Comparison of ENCODE assay signal across 12 mouse cellular contexts in the genomic region with DNA sequence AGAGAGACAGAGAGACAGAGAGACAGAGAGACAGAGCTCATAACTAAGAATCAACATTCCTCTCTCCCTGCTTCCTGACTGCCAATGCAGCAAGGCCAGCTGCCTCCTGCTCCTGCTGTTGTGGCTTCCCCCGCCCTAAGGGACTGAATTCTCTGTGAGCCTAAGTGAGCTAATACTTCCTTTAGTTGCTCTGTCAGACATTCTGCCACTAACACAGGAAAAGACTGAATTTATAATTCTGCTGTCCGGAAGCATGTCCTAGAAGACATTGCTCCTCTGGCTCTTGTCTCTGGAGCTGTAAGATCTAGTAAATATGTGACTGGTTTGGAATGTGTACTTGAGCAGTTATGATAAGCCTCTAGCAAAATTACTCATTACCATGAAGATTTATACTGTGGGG.
DNase-seq lines count a peak whose midpoint lies in the region; ATAC-seq and TF ChIP-seq lines count a peak whose summit lies in the region.
"Had no signal": no experiment of that assay in that cellular context is flagged by ENCODE, and none has a peak within 500 bp of the region (broad histone marks: within the 10 kb centered on the region; RNA-seq: fewer than 3 reads in every experiment).

No protein-coding gene starts in this region.

- no peak for TF ChIP-seq CTCF in bone marrow macrophage, adult 2 months (IDR thresholded peaks at IDR 0.05; ENCODE audit: low read depth, low read length)
- TF ChIP-seq CTCF in kidney, adult 2 months (conservative IDR thresholded peaks at IDR 0.05; ENCODE audit: insufficient read depth, insufficient read length, low read depth, low read length): no peak
- no peak for TF ChIP-seq CTCF in forebrain, postnatal 0 days (IDR thresholded peaks at IDR 0.05; ENCODE audit: low read depth)
- TF ChIP-seq CTCF in thymus, adult 2 months (IDR thresholded peaks at IDR 0.05; ENCODE audit: borderline replicate concordance, control insufficient read depth, extremely low read depth, insufficient read depth, low read length, poor library complexity): no peak

- H3K4me1 ChIP-seq in heart, embryonic 11.5 days (ENCODE audit: control insufficient read depth, insufficient read depth, low read length): no peaks in the 10 kb centered on the region
- peaks cover 38% of the 10 kb centered on the region for H3K4me1 ChIP-seq in bone marrow macrophage, adult 2 months (ENCODE audit: control insufficient read depth, insufficient read depth, low read length)
- peaks cover 22% of the 10 kb centered on the region for H3K4me1 ChIP-seq in kidney, adult 2 months (ENCODE audit: control insufficient read depth, insufficient read depth, low read length)
- H3K4me1 ChIP-seq in hindbrain, embryonic 11.5 days (replicated peaks; ENCODE audit: control insufficient read depth, insufficient read depth, low read length): no peaks in the 10 kb centered on the region
- H3K4me1 ChIP-seq in forebrain, postnatal 0 days (ENCODE audit: insufficient read depth): no peaks in the 10 kb centered on the region
- H3K4me1 ChIP-seq in thymus, adult 2 months (replicated peaks; ENCODE audit: control insufficient read depth, insufficient read depth, low read length): peaks cover 11% of the 10 kb centered on the region
- H3K4me1 ChIP-seq: hindbrain, embryonic 13.5 days; liver, embryonic 15.5 days; stomach, embryonic 15.5 days had no signal

- ATAC-seq in heart, embryonic 11.5 days (replicated peaks; ENCODE audit: insufficient number of reproducible peaks, low FRiP score, low TSS enrichment): no peak
- no peak for ATAC-seq in hindbrain, embryonic 11.5 days (ENCODE audit: low FRiP score)
- no peak for ATAC-seq in forebrain, postnatal 0 days

- no peaks in the 10 kb centered on the region for H3K36me3 ChIP-seq in heart, embryonic 11.5 days (ENCODE audit: control insufficient read depth, insufficient read depth, low read length)
- no peaks in the 10 kb centered on the region for H3K36me3 ChIP-seq in kidney, adult 2 months (ENCODE audit: control insufficient read depth, insufficient read depth, low read length)
- no peaks in the 10 kb centered on the region for H3K36me3 ChIP-seq in hindbrain, embryonic 11.5 days (ENCODE audit: control insufficient read depth, insufficient read depth, low read length)
- H3K36me3 ChIP-seq in forebrain, postnatal 0 days (ENCODE audit: insufficient read depth): no peaks in the 10 kb centered on the region
- no peaks in the 10 kb centered on the region for H3K36me3 ChIP-seq in thymus, adult 2 months (ENCODE audit: control insufficient read depth, insufficient read depth, low read length)
- H3K36me3 ChIP-seq: hindbrain, embryonic 13.5 days; liver, embryonic 15.5 days; stomach, embryonic 15.5 days had no signal

- no peak overlapping the region for H3K9ac ChIP-seq in heart, embryonic 11.5 days (ENCODE audit: low read depth, low read length)
- H3K9ac ChIP-seq in hindbrain, embryonic 11.5 days (ENCODE audit: low read depth, low read length): no peak overlapping the region
- H3K9ac ChIP-seq in forebrain, postnatal 0 days: no peak overlapping the region
- H3K9ac ChIP-seq: hindbrain, embryonic 13.5 days; liver, embryonic 15.5 days; stomach, embryonic 15.5 days had no signal

- peak; percentile 93 for DNase-seq in heart, adult 11 months
- peak; percentile 74 for DNase-seq in kidney, adult 2 months
- DNase-seq in lung, postnatal 14 days: peak; percentile 27
- DNase-seq in hindbrain, embryonic 11.5 days (ENCODE audit: low spot score): no peak
- no peak for DNase-seq in forebrain, postnatal 0 days
- no peak for DNase-seq in thymus, adult 2 months
- DNase-seq: layer of hippocampus, postnatal 36 days had no signal

- H3K4me2 ChIP-seq in heart, embryonic 11.5 days: no peak overlapping the region
- H3K4me2 ChIP-seq in hindbrain, embryonic 11.5 days (replicated peaks; ENCODE audit: low read depth, low read length): no peak overlapping the region
- H3K4me2 ChIP-seq in forebrain, postnatal 0 days (ENCODE audit: low read depth): no peak overlapping the region
- H3K4me2 ChIP-seq: hindbrain, embryonic 13.5 days; liver, embryonic 15.5 days; stomach, embryonic 15.5 days had no signal

- no peak overlapping the region for H3K27ac ChIP-seq in heart, embryonic 11.5 days (ENCODE audit: low read depth, low read length)
- H3K27ac ChIP-seq in bone marrow macrophage, adult 2 months (ENCODE audit: insufficient read depth, low read depth, low read length): peak overlapping the region; percentile 47
- H3K27ac ChIP-seq in kidney, adult 2 months (ENCODE audit: insufficient read depth, low read depth, low read length): peak overlapping the region; percentile 70
- no peak overlapping the region for H3K27ac ChIP-seq in hindbrain, embryonic 11.5 days (ENCODE audit: low read depth, low read length)
- no peak overlapping the region for H3K27ac ChIP-seq in forebrain, postnatal 0 days (ENCODE audit: low read depth, low read length)
- H3K27ac ChIP-seq in thymus, adult 2 months (ENCODE audit: control insufficient read depth, insufficient read depth, low read length): no peak overlapping the region
- H3K27ac ChIP-seq: hindbrain, embryonic 13.5 days; liver, embryonic 15.5 days; stomach, embryonic 15.5 days had no signal

- no peak overlapping the region for H3K4me3 ChIP-seq in heart, embryonic 11.5 days (ENCODE audit: low read depth, low read length)
- no peak overlapping the region for H3K4me3 ChIP-seq in bone marrow macrophage, adult 2 months (ENCODE audit: insufficient read depth, low read length)
- H3K4me3 ChIP-seq in kidney, adult 2 months (ENCODE audit: insufficient read depth, low read depth, low read length): no peak overlapping the region
- H3K4me3 ChIP-seq in hindbrain, embryonic 11.5 days (ENCODE audit: low read depth, low read length): no peak overlapping the region
- H3K4me3 ChIP-seq in forebrain, postnatal 0 days (ENCODE audit: low read depth, low read length): no peak overlapping the region
- no peak overlapping the region for H3K4me3 ChIP-seq in thymus, adult 2 months (ENCODE audit: control insufficient read depth, insufficient read depth, low read length)
- H3K4me3 ChIP-seq: hindbrain, embryonic 13.5 days; liver, embryonic 15.5 days; stomach, embryonic 15.5 days had no signal

- no peak for TF ChIP-seq POLR2A in bone marrow macrophage, adult 2 months (IDR thresholded peaks at IDR 0.05; ENCODE audit: borderline replicate concordance, low read depth, low read length)
- TF ChIP-seq POLR2A in kidney, adult 2 months (IDR thresholded peaks at IDR 0.05; ENCODE audit: low read depth, low read length): no peak
- no peak for TF ChIP-seq POLR2A in thymus, adult 2 months (IDR thresholded peaks at IDR 0.05; ENCODE audit: control insufficient read depth, extremely low read depth, insufficient read depth, low read length, poor library complexity)

- no peaks in the 10 kb centered on the region for H3K9me3 ChIP-seq in heart, embryonic 11.5 days (replicated peaks; ENCODE audit: control insufficient read depth, low read length)
- H3K9me3 ChIP-seq in hindbrain, embryonic 11.5 days (ENCODE audit: control insufficient read depth, low read length): no peaks in the 10 kb centered on the region
- no peaks in the 10 kb centered on the region for H3K9me3 ChIP-seq in forebrain, postnatal 0 days (ENCODE audit: low read length)
- H3K9me3 ChIP-seq: hindbrain, embryonic 13.5 days; liver, embryonic 15.5 days; stomach, embryonic 15.5 days had no signal

- WGBS in heart, embryonic 11.5 days (ENCODE audit: insufficient replicate concordance): 63% methylated on average over 2 of the region's 2 CpGs
- WGBS in kidney, adult 2 months: 5% methylated on average over 2 of the region's 2 CpGs
- 75% methylated on average over 2 of the region's 2 CpGs for WGBS in hindbrain, embryonic 11.5 days
- WGBS in forebrain, postnatal 0 days: 80% methylated on average over 2 of the region's 2 CpGs
- WGBS in thymus, adult 2 months: 31% methylated on average over 2 of the region's 2 CpGs

- H3K27me3 ChIP-seq in heart, embryonic 11.5 days (ENCODE audit: control insufficient read depth, insufficient read depth, low read length): no peaks in the 10 kb centered on the region
- H3K27me3 ChIP-seq in kidney, adult 2 months (replicated peaks; ENCODE audit: control insufficient read depth, insufficient read depth, low read length): no peaks in the 10 kb centered on the region
- H3K27me3 ChIP-seq in hindbrain, embryonic 11.5 days (ENCODE audit: control insufficient read depth, insufficient read depth, low read length): no peaks in the 10 kb centered on the region
- H3K27me3 ChIP-seq in forebrain, postnatal 0 days (ENCODE audit: insufficient read depth, low read length): no peaks in the 10 kb centered on the region
- H3K27me3 ChIP-seq in thymus, adult 2 months (ENCODE audit: control insufficient read depth, insufficient read depth, low read length): no peaks in the 10 kb centered on the region
- H3K27me3 ChIP-seq: hindbrain, embryonic 13.5 days; liver, embryonic 15.5 days; stomach, embryonic 15.5 days had no signal

Comparison
In these comparisons a context has a peak if more than half of its experiments do, and no peak if none do; other contexts are left out.
1. DNase-seq: peak in heart, adult 11 months (single experiment), kidney, adult 2 months (single experiment) and lung, postnatal 14 days (single experiment); none in hindbrain, embryonic 11.5 days (single experiment), forebrain, postnatal 0 days (single experiment) and thymus, adult 2 months (single experiment).
2. H3K27ac ChIP-seq: peak in bone marrow macrophage, adult 2 months (single experiment) and kidney, adult 2 months (single experiment); none in heart, embryonic 11.5 days (single experiment), hindbrain, embryonic 11.5 days (single experiment), forebrain, postnatal 0 days (single experiment) and thymus, adult 2 months (single experiment).